Mouse (Mus musculus): ENCODE measurements at regions not wholly inside any gene's neighbourhood (a gene's known extent, or its start where the extent isn't known, plus 50 kb on each side); places are given as distances from the start of the nearest gene placed in this dataset.
A peak's percentile ranks its signal among the peaks of the same experiment; 100 is the strongest.

DNA sequence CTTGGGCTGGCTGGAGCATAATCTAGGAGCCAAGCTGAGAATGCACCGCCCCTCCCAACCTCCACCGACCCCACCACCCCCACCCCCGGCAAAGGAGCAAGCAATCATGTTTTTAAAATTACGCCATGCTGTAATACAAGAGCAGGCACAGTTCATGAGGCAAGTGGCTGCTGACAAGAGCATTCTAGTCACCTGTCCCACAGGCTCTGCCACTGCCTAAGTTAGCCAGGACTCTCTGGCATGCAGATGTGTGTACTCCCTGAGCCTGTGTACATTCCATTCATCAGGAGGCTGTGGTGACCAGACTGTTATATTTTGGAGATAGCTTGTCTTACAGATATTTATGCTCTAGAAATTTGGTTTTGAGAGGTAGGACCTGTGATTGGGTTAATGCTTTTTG is 520.8 kb upstream of the Pdzrn3 start:
- intact Hi-C loops (cut with DNase I), result no loop called here
- no peak for DNase-seq (ENCODE audit: low spot score in 2 of 2)

DNA sequence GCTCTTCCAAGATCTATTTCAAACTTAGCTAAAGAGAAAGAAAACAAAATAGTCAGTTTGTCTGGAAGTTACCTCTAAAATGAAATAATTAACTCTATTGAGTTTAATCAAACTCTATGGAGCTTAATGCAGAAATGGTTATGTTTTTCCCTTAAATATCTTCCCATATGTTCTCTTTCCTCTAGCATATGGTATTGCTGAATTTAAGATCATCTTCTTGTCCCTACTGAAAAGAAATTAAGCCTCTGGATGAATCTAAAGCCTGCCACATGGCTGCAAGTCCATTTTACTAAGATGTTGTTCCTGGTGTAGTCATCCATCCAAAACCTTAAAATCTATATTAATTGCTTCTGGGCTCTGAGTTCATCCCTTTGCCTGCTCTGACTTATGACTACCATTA is 513.0 kb upstream of the Pdzrn3 start:
- intact Hi-C loops (cut with DNase I), result no loop called here
- DNase-seq (ENCODE audit: low spot score in 2 of 2), result no peak

DNA sequence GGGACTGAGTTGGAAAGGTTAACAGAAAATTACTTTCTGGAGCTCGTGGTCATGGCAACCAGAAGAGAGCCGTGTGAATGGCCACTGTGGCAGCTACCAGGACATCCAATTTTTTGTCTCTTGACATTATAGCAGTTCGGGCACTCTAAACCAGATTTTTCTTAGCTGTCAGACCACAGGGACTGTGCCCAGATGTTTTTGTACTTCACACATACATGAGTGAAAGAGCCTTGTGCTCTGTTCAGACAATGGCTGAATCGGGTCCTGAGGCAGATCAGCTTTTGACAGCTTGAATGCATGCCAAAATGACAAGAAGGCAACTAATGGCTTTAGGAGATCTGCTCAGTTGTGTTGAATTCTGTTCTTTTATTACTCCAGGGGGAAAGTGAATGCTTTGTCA is 505.2 kb upstream of the Pdzrn3 start:
- intact Hi-C loops (cut with DNase I), result no loop called here
- no peak for DNase-seq (ENCODE audit: low spot score in 2 of 2)

DNA sequence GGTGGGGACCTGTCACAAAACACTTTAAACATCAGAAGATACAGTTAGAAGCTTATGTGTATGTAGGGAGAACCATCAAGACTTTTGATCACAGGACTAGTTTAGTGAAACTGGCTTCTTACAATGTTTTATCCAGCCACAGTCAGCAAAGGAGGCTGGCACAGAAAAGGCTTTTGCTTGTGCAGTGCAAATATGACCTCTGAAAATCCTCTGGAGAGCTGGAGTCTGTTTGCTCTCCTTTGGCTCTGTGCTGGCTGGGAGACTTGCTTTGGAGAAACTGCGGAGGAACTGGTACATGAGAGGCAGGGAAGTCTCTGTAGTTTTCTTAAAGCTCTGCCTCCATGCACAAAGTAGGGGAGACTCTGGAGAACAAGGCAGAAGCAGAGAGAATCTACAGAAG is 497.2 kb upstream of the Pdzrn3 start:
- no peak for DNase-seq (ENCODE audit: low spot score in 2 of 2)
- intact Hi-C loops (cut with DNase I), result no loop called here

DNA sequence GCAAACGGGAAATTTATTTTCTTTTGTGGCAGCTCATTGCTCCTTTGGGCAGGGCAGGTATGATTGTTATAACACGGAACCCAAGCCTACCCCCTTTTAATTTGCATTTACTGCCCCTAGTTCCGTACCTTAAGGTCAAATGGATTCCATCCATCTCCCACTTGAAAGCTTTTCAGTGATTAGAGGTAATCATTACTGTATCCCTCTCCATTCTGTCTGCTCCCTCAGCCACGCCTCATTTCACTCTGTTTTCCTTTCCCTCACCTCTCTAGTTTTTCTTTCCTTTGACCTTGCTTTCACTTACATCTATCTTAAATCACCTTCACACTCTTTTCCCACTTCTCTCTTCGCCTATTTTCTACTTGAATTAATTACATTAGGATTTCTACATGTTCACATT is 481.2 kb upstream of the Pdzrn3 start:
- no peak for DNase-seq (ENCODE audit: low spot score in 2 of 2)
- intact Hi-C loops (cut with DNase I), result no loop called here

DNA sequence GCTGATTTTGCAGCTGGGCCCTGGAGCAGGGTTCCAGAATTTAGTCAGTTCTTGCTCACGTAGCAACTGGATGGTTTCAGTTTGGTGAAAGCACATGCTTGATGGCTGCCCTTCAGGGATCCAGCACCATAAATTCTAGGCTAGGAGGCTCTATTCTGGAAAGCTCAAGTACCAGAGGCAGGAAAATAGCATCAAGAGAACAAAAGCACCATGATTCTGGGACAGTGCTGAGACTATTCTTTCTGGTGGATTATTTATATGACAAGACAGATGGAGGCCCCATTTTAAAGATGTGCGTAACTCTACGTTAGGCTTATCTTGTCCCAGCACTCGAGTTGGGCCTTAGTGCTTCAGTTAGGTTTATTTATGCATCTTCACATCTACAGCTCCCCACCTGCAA is 463.0 kb upstream of the Pdzrn3 start:
- intact Hi-C loops (cut with DNase I), result no loop called here
- peak; percentile 6 for DNase-seq (ENCODE audit: low spot score in 2 of 2)

DNA sequence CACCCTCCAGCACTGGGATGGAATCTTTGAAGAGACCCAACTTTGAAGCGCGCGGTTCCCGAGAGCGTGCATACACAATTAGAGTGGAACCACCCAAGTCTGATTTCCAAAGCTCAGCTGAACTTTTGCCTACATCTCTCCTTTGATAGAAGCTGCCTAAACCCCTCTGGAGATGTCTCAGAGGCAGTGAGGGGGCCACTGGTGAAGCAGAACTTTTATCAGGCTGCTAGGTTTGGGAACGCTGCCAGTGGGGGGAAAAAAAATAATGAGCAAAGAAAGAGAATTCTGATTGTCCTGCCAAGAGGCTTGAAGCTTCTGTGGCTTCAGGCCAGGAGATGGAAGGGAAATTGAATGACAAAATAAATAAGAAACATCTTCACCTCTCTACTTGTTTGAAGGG is 459.9 kb upstream of the Pdzrn3 start:
- DNase-seq (ENCODE audit: low spot score in 2 of 2), result peak; percentile 4 to 17
- intact Hi-C loops (cut with DNase I), result no loop called here

DNA sequence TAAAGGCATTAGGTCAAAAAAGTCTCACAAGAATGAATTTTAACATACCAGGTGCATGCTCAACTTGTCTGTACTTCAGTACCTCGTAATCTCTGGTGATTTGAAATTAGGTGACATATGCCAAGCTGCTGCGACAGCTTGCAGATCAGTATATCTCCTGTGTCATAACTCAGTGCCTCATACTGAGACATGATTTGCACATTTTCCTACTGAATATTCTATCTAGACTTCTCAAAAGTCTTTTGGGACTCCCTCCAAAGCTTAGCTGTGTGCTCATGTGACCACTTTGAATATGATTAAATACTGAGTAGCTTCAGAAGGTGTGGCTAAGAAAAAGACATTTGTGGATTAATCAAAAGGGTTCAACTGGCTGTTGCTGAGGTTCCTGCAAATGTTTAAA is 416.3 kb upstream of the Pdzrn3 start:
- intact Hi-C loops (cut with DNase I), result no loop called here
- peak in 1 of 2 experiments; percentile 7 for DNase-seq (ENCODE audit: low spot score in 2 of 2)

DNA sequence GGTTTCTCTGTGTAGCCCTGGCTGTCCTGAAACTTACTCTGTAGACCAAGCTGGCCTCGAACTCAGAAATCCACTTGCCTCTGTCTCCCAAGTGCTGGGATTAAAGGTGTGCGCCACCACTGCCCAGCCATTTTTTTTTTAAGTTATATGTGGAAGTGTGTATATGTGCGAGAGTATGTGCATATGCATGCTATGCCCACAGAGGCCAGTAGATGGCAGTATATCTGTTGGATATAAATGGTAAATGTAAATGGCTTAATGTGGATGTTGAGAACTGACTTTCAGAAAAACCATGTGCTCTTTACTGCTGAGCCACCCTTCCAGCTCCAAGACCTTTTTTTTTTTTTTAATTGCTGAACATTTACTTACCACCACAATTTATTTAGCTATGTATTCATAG is 400.2 kb upstream of the Pdzrn3 start:
- intact Hi-C loops (cut with DNase I), result no loop called here
- DNase-seq (ENCODE audit: low spot score in 2 of 2), result no peak

DNA sequence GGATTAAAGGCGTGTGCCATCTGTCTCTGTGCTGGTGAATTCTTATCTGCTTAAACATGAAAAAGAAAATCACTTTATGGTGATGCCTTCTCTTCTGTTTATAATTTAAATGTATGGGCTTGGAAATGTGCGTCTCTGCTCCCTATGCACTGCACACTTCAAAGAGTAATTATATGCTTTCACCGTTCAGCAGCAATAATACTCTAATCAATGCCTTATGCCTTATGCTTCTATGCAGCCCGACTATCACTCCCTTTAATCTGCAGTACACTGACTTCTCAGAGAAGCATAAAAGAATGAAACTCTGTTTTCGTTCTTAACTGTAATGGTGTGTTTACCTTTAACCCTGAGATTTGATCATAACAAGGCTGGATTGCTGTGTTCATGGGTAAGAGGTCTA is 395.5 kb upstream of the Pdzrn3 start:
- DNase-seq (ENCODE audit: low spot score in 2 of 2), result no peak
- intact Hi-C loops (cut with DNase I), result no loop called here

DNA sequence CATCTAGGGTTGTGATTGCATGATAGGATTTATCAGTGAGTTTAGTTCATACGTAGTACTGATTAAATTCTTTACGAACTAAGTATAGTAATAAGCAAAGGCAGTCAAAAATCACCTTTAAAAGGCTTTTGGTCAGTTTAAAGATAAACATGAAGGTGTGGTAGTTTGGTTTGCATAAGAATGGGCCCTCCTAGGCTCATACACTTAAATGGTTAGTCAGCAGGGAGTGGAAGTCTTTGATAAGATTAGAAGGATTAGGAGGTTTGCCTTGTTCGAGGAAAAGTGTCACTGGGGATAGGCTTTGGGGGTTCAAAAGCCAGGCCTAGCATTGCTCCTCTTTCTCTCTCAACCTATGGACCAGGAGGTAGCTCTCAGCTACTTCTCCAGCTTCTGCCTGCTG is 357.4 kb upstream of the Pdzrn3 start:
- DNase-seq (ENCODE audit: low spot score in 2 of 2), result no peak
- intact Hi-C loops (cut with DNase I), result no loop called here

DNA sequence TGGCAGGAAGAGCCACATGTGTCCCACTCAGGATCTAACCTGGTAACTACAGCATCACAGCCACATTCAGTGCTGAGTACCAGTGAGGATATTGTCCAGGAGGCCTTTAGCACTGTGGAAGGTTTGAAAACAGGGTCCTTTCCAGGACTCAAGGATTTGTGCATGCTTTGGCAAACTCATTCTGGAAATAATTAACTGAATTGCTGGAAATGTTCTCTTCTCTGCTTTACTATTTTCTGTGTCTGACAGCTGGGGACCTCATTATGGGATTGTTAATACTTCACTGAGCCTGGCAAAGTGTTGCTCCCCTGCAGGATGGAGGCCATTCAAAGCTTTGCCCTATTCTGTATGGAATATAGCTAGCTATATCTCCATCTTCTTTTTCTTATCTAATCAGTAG is 342.8 kb upstream of the Pdzrn3 start:
- DNase-seq (ENCODE audit: low spot score in 2 of 2), result no peak
- intact Hi-C loops (cut with DNase I), result no loop called here

DNA sequence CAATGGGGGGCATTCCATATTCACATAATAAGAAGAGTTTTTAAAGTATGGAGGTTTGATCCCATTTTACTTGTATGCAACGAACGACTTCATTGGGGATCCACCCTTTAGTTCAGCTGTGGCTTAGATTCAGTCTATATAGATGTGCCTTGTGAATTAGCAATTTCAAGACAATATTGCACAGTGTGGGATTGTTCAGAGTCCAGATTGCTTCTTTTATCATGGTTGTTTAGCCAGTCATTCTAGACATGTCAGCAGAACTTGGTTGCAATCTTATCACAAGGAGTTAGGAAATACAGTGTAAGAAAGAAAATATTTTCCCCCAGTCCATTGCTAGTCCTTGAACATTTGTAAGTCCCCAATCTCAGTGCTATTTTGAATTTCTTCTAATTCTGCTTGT is 312.0 kb upstream of the Pdzrn3 start:
- intact Hi-C loops (cut with DNase I), result no loop called here
- DNase-seq (ENCODE audit: low spot score in 2 of 2), result no peak

DNA sequence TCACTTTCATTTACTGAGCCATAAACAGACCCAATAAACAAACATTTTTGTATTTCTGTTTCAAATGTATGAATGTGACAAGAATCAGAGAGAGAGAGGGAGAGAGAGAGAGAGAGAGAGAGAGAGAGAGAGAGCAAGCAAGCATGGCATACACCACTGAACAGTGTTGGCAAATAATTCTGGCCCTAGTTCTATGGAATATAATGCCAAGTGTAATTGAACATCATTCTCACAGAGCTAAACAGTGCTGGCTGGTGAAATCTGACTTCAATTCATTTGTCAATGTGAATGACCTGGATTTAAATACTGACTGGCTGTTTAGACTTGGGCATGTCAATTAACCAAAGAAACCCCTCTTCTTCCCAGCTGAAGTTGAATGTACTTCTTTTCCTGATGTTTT is 308.9 kb upstream of the Pdzrn3 start:
- intact Hi-C loops (cut with DNase I), result no loop called here
- DNase-seq (ENCODE audit: low spot score in 2 of 2), result no peak

DNA sequence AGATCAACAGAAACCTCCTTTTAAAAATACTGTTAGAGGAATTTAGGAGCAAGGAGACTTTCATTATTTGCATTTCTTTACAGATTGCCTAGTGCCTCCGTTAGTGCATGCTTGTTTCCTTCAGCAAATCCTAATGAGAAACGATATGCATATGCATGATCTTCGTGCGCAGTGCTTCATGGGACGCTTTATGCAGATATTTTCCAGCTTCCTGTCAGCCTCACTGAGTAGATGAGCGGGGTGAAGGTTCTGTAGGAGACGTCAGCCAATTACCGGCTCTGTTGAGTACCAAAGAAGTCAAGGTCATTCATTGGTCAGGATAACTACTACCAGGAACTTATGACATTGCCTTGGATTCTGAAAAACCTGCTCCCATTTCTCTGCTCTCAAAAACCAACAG is 308.0 kb upstream of the Pdzrn3 start:
- DNase-seq (ENCODE audit: low spot score in 2 of 2), result no peak
- intact Hi-C loops (cut with DNase I), result no loop called here

DNA sequence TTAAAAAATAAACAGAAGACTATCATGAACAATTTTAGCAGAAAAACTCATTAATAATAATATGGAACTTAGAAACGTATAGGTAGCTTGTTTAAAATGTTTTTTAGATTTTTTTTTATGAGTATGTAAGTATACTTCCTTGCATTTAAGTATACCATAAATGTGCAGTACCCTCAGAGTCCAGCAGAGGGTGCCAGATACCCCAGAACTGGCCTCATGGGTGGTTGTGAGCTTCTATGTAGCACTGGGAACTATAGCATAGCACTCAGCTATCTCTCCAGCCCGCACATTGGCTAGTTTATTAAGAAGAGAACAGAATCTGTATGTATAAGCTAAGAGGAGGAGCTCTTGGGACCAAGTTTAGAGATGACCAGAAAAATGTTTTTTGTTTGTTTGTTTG is 306.7 kb upstream of the Pdzrn3 start:
- intact Hi-C loops (cut with DNase I), result no loop called here
- no peak for DNase-seq (ENCODE audit: low spot score in 2 of 2)

DNA sequence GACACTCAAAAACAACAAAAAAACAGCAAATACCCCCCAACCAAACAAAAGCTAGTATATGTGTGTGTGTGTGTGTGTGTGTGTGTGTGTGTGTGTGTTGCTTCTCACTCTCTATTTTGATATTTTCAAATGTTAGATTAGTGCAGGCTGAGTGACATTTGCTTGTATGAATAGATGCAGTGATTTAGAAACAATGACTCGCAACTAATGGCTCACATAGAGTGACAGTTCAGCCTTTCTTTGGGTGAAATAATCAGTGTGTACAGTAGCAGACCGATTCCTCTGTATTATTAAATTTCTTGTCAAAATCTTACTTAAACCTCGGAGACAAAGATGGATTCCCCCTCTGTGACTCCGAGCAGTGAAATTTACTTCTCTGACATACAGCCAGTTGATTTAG is 297.1 kb upstream of the Pdzrn3 start:
- DNase-seq (ENCODE audit: low spot score in 2 of 2), result no peak
- intact Hi-C loops (cut with DNase I), result no loop called here

DNA sequence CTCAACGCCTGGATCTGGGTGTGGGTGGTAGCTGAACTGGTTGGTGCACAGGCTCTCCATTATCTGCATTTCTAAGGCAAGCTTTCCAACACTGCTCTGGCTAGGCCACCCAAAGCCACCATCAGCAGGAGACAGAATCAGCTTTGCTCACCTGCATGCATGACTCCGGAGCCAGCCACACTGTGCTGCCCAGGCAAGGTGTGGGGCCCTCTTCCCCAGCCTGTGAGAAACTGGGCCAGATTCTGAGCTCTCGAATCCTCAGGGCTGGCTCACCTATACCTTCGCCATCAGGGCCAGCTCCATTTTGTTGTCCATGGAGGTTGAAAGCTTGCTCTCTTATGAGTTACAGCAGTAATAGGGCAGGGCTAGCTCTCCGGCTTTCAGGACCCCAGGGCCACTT is 293.1 kb upstream of the Pdzrn3 start:
- intact Hi-C loops (cut with DNase I), result no loop called here

DNA sequence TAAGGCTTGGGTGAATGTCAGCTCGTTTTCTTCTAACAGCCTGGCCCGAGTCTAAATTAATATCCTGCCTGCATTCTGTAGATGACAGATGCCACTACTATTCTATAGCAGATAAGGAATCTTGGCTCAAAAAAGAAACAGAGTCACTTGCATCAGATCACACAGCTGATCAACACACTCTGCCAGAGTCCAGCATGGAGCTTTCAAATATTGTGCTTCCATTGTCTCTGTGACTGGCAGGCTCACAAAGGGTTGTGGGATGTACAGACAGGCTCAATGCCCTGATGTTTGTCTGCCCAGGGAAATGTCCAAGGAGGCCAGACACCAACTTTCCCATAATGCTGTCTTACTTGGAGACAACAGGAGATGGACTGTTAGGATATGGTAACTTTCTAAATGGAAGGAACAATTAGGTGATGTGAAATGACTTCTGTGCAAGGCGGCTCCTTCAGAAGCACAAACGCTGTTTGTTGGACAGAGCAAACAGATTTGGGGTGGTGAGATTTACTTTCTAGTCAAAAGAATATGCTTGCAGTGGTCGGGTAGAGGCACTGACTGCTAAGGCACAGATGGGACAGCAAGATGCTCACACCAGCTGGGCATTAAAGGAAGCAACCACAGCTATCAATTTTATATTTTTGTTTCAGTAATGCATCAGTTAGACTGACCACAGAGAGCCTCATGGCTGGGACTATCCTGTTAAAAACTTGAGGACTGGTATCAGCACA is 291.6 kb upstream of the Pdzrn3 start:
- no peak for DNase-seq (ENCODE audit: low spot score in 2 of 2)
- intact Hi-C loops (cut with DNase I), result no loop called here

More for the DNA sequence above, 293.1 kb upstream of the Pdzrn3 start:
- no peak for DNase-seq (ENCODE audit: low spot score in 2 of 2)

DNA sequence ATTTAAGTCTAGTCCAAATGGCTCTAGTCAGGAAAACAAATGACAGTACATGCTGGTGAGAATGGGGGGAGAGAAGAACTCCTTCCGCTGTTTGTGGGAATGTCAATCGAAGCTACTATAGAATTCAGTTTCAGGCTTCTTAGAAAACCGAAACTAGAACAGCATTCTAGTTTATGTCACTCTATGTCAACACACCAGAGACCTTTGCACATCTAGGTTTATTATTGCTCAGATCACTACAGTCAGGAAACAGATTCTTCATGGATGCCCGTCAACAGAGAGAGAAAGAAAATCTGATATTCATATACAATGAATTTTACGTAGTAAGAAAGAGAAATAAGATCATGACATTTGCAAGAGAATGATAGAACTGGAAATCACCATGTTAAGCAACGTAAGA is 276.7 kb upstream of the Pdzrn3 start:
- intact Hi-C loops (cut with DNase I), result loop anchor here (10.0 kb wide), 1 partner anchor 910 kb away; no protein-coding TSS in a partner anchor
- DNase-seq (ENCODE audit: low spot score in 2 of 2), result no peak

DNA sequence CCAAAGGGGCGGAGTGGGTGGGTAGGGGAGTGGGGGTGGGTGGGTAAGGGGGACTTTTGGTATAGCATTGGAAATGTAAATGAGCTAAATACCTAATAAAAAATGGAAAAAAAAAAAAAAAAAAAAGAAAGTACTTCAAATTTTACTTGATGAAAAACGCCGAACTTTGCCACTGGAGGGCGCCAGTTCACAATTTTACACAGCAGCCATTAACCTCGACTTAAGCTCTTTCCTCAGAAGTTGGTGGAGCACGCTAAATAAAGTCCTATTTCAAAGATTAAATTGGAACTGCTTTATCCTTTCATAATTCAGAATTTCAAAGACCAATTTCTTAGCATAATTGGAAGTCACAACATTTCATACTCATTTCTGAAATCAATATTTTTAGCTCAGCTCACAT is 272.7 kb upstream of the Pdzrn3 start:
- intact Hi-C loops (cut with DNase I), result loop anchor here (10.0 kb wide), 1 partner anchor 914 kb away; no protein-coding TSS in a partner anchor
- DNase-seq (ENCODE audit: low spot score in 2 of 2), result peak; percentile 80 to 86

DNA sequence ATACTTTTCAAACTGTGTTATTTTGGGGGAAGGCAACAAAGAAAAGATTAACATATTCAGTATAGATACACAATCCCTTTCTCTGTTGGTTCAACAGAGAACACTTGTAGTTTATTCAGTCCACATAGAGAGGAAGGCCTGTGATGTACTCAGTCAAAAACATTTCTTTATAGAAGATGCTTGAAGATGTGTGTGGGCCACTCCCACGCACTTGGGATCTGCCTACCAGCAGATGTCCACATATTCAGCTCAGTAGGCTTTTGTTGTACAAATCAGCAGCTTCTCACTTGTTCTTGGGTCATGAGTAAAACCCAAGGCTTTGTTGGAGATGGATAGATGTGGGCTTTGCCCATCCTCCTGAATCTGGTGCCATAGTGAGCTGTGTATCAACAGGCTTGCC is 239.6 kb upstream of the Pdzrn3 start:
- intact Hi-C loops (cut with DNase I), result loop anchor here (5.0 to 10.0 kb wide), 2 partner anchors 242 to 735 kb away; partner anchors contain the start of gene Pdzrn3

More for the DNA sequence above, 239.6 kb upstream of the Pdzrn3 start:
- peak in 1 of 2 experiments; percentile 17 for DNase-seq (ENCODE audit: low spot score in 2 of 2)

Measured in left cerebral cortex, postnatal 14 days (tissue).